Mouse (Mus musculus): Measurements from ENCODE around the gene Clic5. TPM values are rescaled to one million over a fixed set of nuclear protein-coding genes. Genes with fewer than 3 reads are reported as not detected.

Clic5 gene
- polyA plus RNA-seq, 1 experiment from 2014 or later: 83.6 TPM

GRCm38 (mm10) chr17:44244625-44245024 is 56.2 kb downstream of the Clic5 start:
- no peak overlapping the region for H3K4me3 ChIP-seq (ENCODE audit: low read depth, low read length)
- H3K9ac ChIP-seq (replicated peaks; ENCODE audit: low read depth): no peak overlapping the region
- H3K4me2 ChIP-seq (replicated peaks; ENCODE audit: low read depth, low read length): no peak overlapping the region
- H3K27me3 ChIP-seq (replicated peaks; ENCODE audit: insufficient read depth, low read length): no peaks in the 10 kb centered on the region
- DNase-seq (ENCODE audit: low spot score) (no peak), ATAC-seq (no peak)
- H3K4me1 ChIP-seq (ENCODE audit: insufficient read depth, low read depth, low read length): peaks cover 6% of the 10 kb centered on the region
- H3K36me3 ChIP-seq (ENCODE audit: insufficient read depth, low read length): no peaks in the 10 kb centered on the region
- no peak for TF ChIP-seq EP300 (IDR thresholded peaks at IDR 0.05)
- peak; percentile 50 for TF ChIP-seq CTCF (IDR thresholded peaks at IDR 0.05)
- no peaks in the 10 kb centered on the region for H3K9me3 ChIP-seq (ENCODE audit: low read length)
- WGBS: 26% methylated on average over 7 of the region's 7 CpGs
- no peak overlapping the region for H3K27ac ChIP-seq (ENCODE audit: low read length)

DNA sequence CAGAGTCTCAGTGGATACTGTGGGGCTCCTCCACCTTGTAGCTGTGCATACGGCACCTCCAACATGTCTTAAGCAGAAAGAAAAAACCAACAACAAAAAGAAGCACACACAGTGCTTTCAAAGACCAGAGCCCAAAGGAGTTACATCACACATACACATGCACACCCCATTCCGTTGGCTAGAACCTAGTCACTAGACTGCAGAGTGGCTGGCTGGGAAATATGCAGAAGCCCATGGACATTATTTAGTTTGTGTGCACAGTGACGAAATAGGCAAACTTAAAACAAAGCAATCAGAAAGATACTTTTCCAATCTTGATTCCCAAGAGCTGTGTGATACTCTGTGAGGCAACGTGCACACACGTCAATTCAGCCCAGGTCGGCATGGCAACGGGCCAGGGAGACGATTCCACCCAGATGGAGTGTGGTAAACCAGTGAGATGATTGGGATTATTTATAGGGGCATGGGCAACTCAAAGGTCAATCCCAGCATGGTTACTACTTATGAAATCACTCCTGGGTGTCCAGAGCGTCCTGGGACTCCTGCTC is 57.8 kb downstream of the Clic5 start:
- peak; percentile 73 for ATAC-seq
- WGBS: 50% methylated on average over 9 of the region's 9 CpGs
- Histone ChIP-seq H3K4me2 (replicated peaks; ENCODE audit: low read depth, low read length) (no peak overlapping the region), H3K27ac (ENCODE audit: low read length) (no peak overlapping the region), H3K36me3 (ENCODE audit: insufficient read depth, low read length) (0 out of 2 replicates have a peak, but pooled peaks cover 4% of the 10 kb centered on the region), H3K9ac (replicated peaks; ENCODE audit: low read depth) (no peak overlapping the region), H3K9me3 (ENCODE audit: low read length) (no peaks in the 10 kb centered on the region), H3K27me3 (replicated peaks; ENCODE audit: insufficient read depth, low read length) (no peaks in the 10 kb centered on the region), H3K4me3 (ENCODE audit: low read depth, low read length) (no peak overlapping the region), H3K4me1 (ENCODE audit: insufficient read depth, low read depth, low read length) (no peaks in the 10 kb centered on the region)
- TF ChIP-seq CTCF (IDR thresholded peaks at IDR 0.05) (no peak), EP300 (IDR thresholded peaks at IDR 0.05) (no peak)
- peak; percentile 78 for DNase-seq (ENCODE audit: low spot score)

- H3K4me2 ChIP-seq (replicated peaks; ENCODE audit: low read depth, low read length): no peak overlapping the region
- ATAC-seq: peak; percentile 45
- TF ChIP-seq CTCF (IDR thresholded peaks at IDR 0.05) (no peak), EP300 (IDR thresholded peaks at IDR 0.05) (peak; percentile 91)
- no peaks in the 10 kb centered on the region for H3K9me3 ChIP-seq (ENCODE audit: low read length)
- H3K4me1 ChIP-seq (ENCODE audit: insufficient read depth, low read depth, low read length): no peaks in the 10 kb centered on the region
- no peak overlapping the region for H3K27ac ChIP-seq (ENCODE audit: low read length)
- H3K9ac ChIP-seq (replicated peaks; ENCODE audit: low read depth): no peak overlapping the region
- H3K36me3 ChIP-seq (ENCODE audit: insufficient read depth, low read length): 0 out of 2 replicates have a peak, but pooled peaks cover 4% of the 10 kb centered on the region
- no peaks in the 10 kb centered on the region for H3K27me3 ChIP-seq (replicated peaks; ENCODE audit: insufficient read depth, low read length)
- 55% methylated on average over 4 of the region's 4 CpGs for WGBS
- no peak for DNase-seq (ENCODE audit: low spot score)
- no peak overlapping the region for H3K4me3 ChIP-seq (ENCODE audit: low read depth, low read length)
Observed at GRCm38 (mm10) chr17:44249544-44249943, 61.2 kb downstream of the Clic5 start.

DNA sequence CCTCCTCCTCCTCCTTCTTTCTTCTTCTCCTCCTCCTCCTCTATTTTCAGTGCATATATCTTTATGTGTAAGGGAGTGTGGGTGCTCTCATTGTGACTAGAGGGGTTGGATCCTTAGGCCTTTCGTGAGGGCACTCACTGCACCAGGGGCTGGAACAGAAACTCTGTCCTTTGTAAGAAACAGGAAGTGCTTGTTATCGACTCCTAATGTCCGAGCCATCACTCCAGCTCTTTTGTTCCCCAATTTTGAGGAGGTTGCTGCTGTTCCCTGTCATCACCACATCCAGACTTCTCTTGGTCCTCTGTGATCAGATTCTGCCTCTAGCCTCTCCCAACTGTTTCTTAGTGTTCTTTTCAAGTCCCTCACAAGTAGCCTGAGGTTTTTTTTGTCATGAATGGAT is 64.3 kb downstream of the Clic5 start:
- Histone ChIP-seq H3K27ac (ENCODE audit: low read length) (no peak overlapping the region), H3K4me3 (ENCODE audit: low read depth, low read length) (no peak overlapping the region), H3K36me3 (ENCODE audit: insufficient read depth, low read length) (0 out of 2 replicates have a peak, but pooled peaks cover 4% of the 10 kb centered on the region), H3K4me1 (ENCODE audit: insufficient read depth, low read depth, low read length) (no peaks in the 10 kb centered on the region), H3K4me2 (replicated peaks; ENCODE audit: low read depth, low read length) (no peak overlapping the region), H3K9me3 (ENCODE audit: low read length) (no peaks in the 10 kb centered on the region), H3K27me3 (replicated peaks; ENCODE audit: insufficient read depth, low read length) (no peaks in the 10 kb centered on the region), H3K9ac (replicated peaks; ENCODE audit: low read depth) (no peak overlapping the region)
- ATAC-seq (no peak), DNase-seq (ENCODE audit: low spot score) (no peak)
- TF ChIP-seq CTCF (IDR thresholded peaks at IDR 0.05): no peak
- TF ChIP-seq EP300 (IDR thresholded peaks at IDR 0.05): no peak
- 28% methylated on average over 3 of the region's 3 CpGs for WGBS

DNA sequence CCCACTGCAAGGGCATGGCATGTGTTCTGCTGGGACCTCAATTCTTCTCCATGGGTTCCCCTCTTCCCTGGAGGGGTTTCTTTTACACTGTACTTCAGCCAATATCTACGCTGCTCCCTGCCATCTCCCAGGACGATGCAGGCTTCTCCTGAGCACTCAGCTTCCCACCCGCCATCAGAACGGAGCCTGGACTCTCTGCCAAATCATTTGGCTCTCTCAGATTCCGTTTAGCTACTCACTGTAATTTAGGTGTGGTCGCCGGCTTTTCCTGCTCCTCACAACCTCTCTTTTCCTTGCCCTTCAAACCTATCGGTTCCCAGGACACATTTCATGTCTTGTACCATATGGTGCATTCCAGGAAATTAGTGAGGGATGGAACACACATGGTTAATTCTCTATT is 66.3 kb downstream of the Clic5 start:
- Histone ChIP-seq H3K9me3 (ENCODE audit: low read length) (no peaks in the 10 kb centered on the region), H3K27me3 (replicated peaks; ENCODE audit: insufficient read depth, low read length) (no peaks in the 10 kb centered on the region), H3K9ac (replicated peaks; ENCODE audit: low read depth) (no peak overlapping the region), H3K4me2 (replicated peaks; ENCODE audit: low read depth, low read length) (no peak overlapping the region), H3K27ac (ENCODE audit: low read length) (no peak overlapping the region), H3K4me3 (ENCODE audit: low read depth, low read length) (no peak overlapping the region), H3K36me3 (ENCODE audit: insufficient read depth, low read length) (0 out of 2 replicates have a peak, but pooled peaks cover 4% of the 10 kb centered on the region), H3K4me1 (ENCODE audit: insufficient read depth, low read depth, low read length) (no peaks in the 10 kb centered on the region)
- ATAC-seq (no peak), DNase-seq (ENCODE audit: low spot score) (no peak)
- 35% methylated on average over 8 of the region's 8 CpGs for WGBS
- no peak for TF ChIP-seq EP300 (IDR thresholded peaks at IDR 0.05)
- no peak for TF ChIP-seq CTCF (IDR thresholded peaks at IDR 0.05)

DNA sequence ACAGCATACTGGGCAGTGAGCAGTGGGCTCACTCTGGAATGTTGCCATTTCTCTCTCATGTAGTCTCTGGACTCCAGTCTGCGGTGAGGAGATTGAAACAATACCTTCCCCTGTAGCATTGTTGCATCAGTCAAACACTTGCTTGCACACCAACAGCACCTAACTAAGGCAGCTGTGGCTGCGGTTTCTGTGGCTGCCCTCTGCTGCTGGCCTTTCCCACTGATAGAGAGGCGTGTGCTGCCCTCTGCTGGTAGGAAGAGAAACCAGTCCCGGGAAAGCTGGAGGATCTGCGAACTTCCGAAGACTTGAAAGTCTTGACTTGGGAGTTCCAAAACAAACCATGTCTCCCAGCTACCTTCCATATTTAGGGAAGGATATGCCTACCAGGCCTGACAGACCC is 68.2 kb downstream of the Clic5 start:
- H3K27me3 ChIP-seq (replicated peaks; ENCODE audit: insufficient read depth, low read length): no peaks in the 10 kb centered on the region
- H3K4me2 ChIP-seq (replicated peaks; ENCODE audit: low read depth, low read length): no peak overlapping the region
- H3K9me3 ChIP-seq (ENCODE audit: low read length): no peaks in the 10 kb centered on the region
- H3K4me1 ChIP-seq (ENCODE audit: insufficient read depth, low read depth, low read length): no peaks in the 10 kb centered on the region
- 0 out of 2 replicates have a peak overlapping the region, but pooled peaks have one; percentile 40 for H3K27ac ChIP-seq (ENCODE audit: low read length)
- 2% methylated on average over 6 of the region's 6 CpGs for WGBS
- H3K9ac ChIP-seq (replicated peaks; ENCODE audit: low read depth): no peak overlapping the region
- DNase-seq (ENCODE audit: low spot score) (peak; percentile 94), ATAC-seq (peak; percentile 72)
- no peaks in the 10 kb centered on the region for H3K36me3 ChIP-seq (ENCODE audit: insufficient read depth, low read length)
- peak; percentile 98 for TF ChIP-seq CTCF (IDR thresholded peaks at IDR 0.05)
- TF ChIP-seq EP300 (IDR thresholded peaks at IDR 0.05): peak; percentile 32; the same call in 1 of the 2 replicates
- H3K4me3 ChIP-seq (ENCODE audit: low read depth, low read length): no peak overlapping the region

All from lung, postnatal 0 days (tissue).